Comparison of ENCODE assay signal across 32 mouse cellular contexts in the genomic region with DNA sequence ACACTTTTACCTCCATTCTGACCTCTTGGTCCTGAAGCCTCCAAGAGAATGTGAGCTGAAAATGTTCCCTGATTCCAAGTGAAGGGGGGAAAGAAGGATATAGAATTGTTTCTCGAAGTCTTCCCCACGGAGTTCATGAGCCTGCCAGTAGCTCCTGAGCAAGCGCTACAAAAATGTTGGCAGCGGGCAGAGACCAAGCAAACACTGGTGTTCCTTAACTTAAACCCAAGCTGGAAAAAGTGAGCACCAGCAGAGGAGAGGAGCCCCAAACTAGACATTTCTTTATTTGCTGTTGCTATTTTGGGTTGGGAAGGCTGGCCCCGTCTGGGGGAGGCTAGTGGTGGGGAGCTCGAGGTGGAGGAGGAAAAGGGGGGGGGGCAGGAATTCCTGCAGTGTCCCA.
A peak's percentile ranks its signal among the peaks of the same experiment; 100 is the strongest.
DNase-seq lines count a peak whose midpoint lies in the region; ATAC-seq and TF ChIP-seq lines count a peak whose summit lies in the region.
"Had no signal": no experiment of that assay in that cellular context is flagged by ENCODE, and none has a peak within 500 bp of the region (broad histone marks: within the 10 kb centered on the region; RNA-seq: fewer than 3 reads in every experiment).

No protein-coding gene starts in this region.

- H3K36me3 ChIP-seq in kidney, adult 2 months (ENCODE audit: control insufficient read depth, insufficient read depth, low read length) = no peaks in the 10 kb centered on the region
- H3K36me3 ChIP-seq in limb, embryonic 12.5 days = no peaks in the 10 kb centered on the region
- no peaks in the 10 kb centered on the region for H3K36me3 ChIP-seq in hindbrain, embryonic 13.5 days
- H3K36me3 ChIP-seq: forebrain, embryonic 10.5 days; forebrain, embryonic 15.5 days; kidney, embryonic 15.5 days; liver, embryonic 15.5 days; lung, embryonic 15.5 days; midbrain, embryonic 10.5 days; neural tube, embryonic 12.5 days had no signal

- no peaks in the 10 kb centered on the region for H3K4me1 ChIP-seq in kidney, adult 2 months (ENCODE audit: control insufficient read depth, insufficient read depth, low read length)
- H3K4me1 ChIP-seq in limb, embryonic 12.5 days (replicated peaks) = peaks cover 25% of the 10 kb centered on the region
- H3K4me1 ChIP-seq in hindbrain, embryonic 13.5 days (replicated peaks) = peaks cover 15% of the 10 kb centered on the region
- H3K4me1 ChIP-seq: liver, embryonic 15.5 days had no signal

- no peak for TF ChIP-seq POLR2A in kidney, adult 2 months (IDR thresholded peaks at IDR 0.05; ENCODE audit: low read depth, low read length)

- H3K4me2 ChIP-seq in limb, embryonic 12.5 days = no peak overlapping the region
- no peak overlapping the region for H3K4me2 ChIP-seq in hindbrain, embryonic 13.5 days
- H3K4me2 ChIP-seq: forebrain, embryonic 15.5 days; hindbrain, embryonic 14.5 days; kidney, embryonic 15.5 days; liver, embryonic 15.5 days; lung, embryonic 15.5 days; neural tube, embryonic 12.5 days had no signal

- TF ChIP-seq CTCF in gastrocnemius, adult 2 months (IDR thresholded peaks at IDR 0.05) = no peak
- no peak for TF ChIP-seq CTCF in kidney, adult 2 months (conservative IDR thresholded peaks at IDR 0.05; ENCODE audit: insufficient read depth, insufficient read length, low read depth, low read length)

- DNase-seq in gastrocnemius, adult 2 months = no peak
- DNase-seq in gastrocnemius, postnatal 4 days (ENCODE audit: low spot score in 2 of 2) = no peak
- peak; percentile 8 for DNase-seq in kidney, adult 2 months
- DNase-seq in kidney, postnatal 4 days = no peak
- no peak for DNase-seq in spleen, postnatal 10 days (ENCODE audit: low spot score in 2 of 2)
- DNase-seq: adrenal gland, postnatal 36 days; cerebellum, adult 2 months; cerebellum, postnatal 14 days; gastrocnemius, postnatal 14 days; heart, adult 11 months; heart, postnatal 36 days; kidney, adult 11 months; kidney, postnatal 25 days; right cerebral cortex, adult 18-20 months; spleen, adult 18-20 months; thymus, adult 2 months; thymus, postnatal 36 days had no signal

- no peaks in the 10 kb centered on the region for H3K9me3 ChIP-seq in limb, embryonic 12.5 days
- no peaks in the 10 kb centered on the region for H3K9me3 ChIP-seq in hindbrain, embryonic 13.5 days
- H3K9me3 ChIP-seq: forebrain, embryonic 10.5 days; forebrain, embryonic 15.5 days; kidney, embryonic 15.5 days; liver, embryonic 15.5 days; lung, embryonic 15.5 days; midbrain, embryonic 10.5 days; neural tube, embryonic 12.5 days had no signal

- no peak for ATAC-seq in limb, embryonic 12.5 days (ENCODE audit: insufficient number of reproducible peaks, insufficient read depth, low FRiP score, low TSS enrichment, low read depth)
- ATAC-seq in hindbrain, embryonic 13.5 days (ENCODE audit: low FRiP score) = no peak
- ATAC-seq: forebrain, embryonic 15.5 days; inflammation-experienced regulatory T-cells, adult 6 months; Patski had no signal

- H3K9ac ChIP-seq in limb, embryonic 12.5 days (replicated peaks) = no peak overlapping the region
- H3K9ac ChIP-seq in hindbrain, embryonic 13.5 days = no peak overlapping the region
- H3K9ac ChIP-seq: forebrain, embryonic 15.5 days; hindbrain, embryonic 14.5 days; kidney, embryonic 15.5 days; liver, embryonic 15.5 days; lung, embryonic 15.5 days; neural tube, embryonic 12.5 days had no signal

- no peaks in the 10 kb centered on the region for H3K27me3 ChIP-seq in kidney, adult 2 months (replicated peaks; ENCODE audit: control insufficient read depth, insufficient read depth, low read length)
- no peaks in the 10 kb centered on the region for H3K27me3 ChIP-seq in limb, embryonic 12.5 days
- H3K27me3 ChIP-seq in hindbrain, embryonic 13.5 days = peaks cover 7% of the 10 kb centered on the region; the same call in 1 of the 2 replicates
- H3K27me3 ChIP-seq: Patski had no signal

- intact Hi-C loops in gastrocnemius, adult 2 months (cut with DNase I) = no loop called here

- no peak overlapping the region for H3K4me3 ChIP-seq in gastrocnemius, adult 2 months
- no peak overlapping the region for H3K4me3 ChIP-seq in kidney, adult 2 months (ENCODE audit: insufficient read depth, low read depth, low read length)
- H3K4me3 ChIP-seq in limb, embryonic 12.5 days (replicated peaks) = no peak overlapping the region
- H3K4me3 ChIP-seq in hindbrain, embryonic 13.5 days = no peak overlapping the region
- H3K4me3 ChIP-seq: forebrain, embryonic 10.5 days; forebrain, embryonic 15.5 days; kidney, embryonic 15.5 days; layer of hippocampus, adult 2 months; left cerebral cortex, adult 2 months; liver, embryonic 15.5 days; lung, embryonic 15.5 days; midbrain, embryonic 10.5 days; myocyte; neural tube, embryonic 12.5 days had no signal

- H3K27ac ChIP-seq in gastrocnemius, adult 2 months = 0 out of 2 replicates have a peak overlapping the region, but pooled peaks have one; percentile 20
- no peak overlapping the region for H3K27ac ChIP-seq in kidney, adult 2 months (ENCODE audit: insufficient read depth, low read depth, low read length)
- H3K27ac ChIP-seq in limb, embryonic 12.5 days = 0 out of 2 replicates have a peak overlapping the region, but pooled peaks have one; percentile 25
- H3K27ac ChIP-seq in hindbrain, embryonic 13.5 days = no peak overlapping the region
- H3K27ac ChIP-seq: forebrain, embryonic 10.5 days; forebrain, embryonic 15.5 days; hindbrain, embryonic 14.5 days; kidney, embryonic 15.5 days; layer of hippocampus, adult 2 months; left cerebral cortex, adult 2 months; liver, embryonic 15.5 days; lung, embryonic 15.5 days; midbrain, embryonic 10.5 days; neural tube, embryonic 12.5 days had no signal

- WGBS in kidney, adult 2 months = 54% methylated on average over 6 of the region's 6 CpGs
- 77% methylated on average over 6 of the region's 6 CpGs for WGBS in limb, embryonic 12.5 days
- WGBS in hindbrain, embryonic 13.5 days = 86% methylated on average over 6 of the region's 6 CpGs

Comparison
In these comparisons a context has a peak if more than half of its experiments do, and no peak if none do; other contexts are left out.
1. H3K27ac ChIP-seq: peak in gastrocnemius, adult 2 months (single experiment) and limb, embryonic 12.5 days (single experiment); none in kidney, adult 2 months (single experiment) and hindbrain, embryonic 13.5 days (single experiment).